Mouse (Mus musculus): Measurements from ENCODE around the gene 5730409E04Rik.

DNA sequence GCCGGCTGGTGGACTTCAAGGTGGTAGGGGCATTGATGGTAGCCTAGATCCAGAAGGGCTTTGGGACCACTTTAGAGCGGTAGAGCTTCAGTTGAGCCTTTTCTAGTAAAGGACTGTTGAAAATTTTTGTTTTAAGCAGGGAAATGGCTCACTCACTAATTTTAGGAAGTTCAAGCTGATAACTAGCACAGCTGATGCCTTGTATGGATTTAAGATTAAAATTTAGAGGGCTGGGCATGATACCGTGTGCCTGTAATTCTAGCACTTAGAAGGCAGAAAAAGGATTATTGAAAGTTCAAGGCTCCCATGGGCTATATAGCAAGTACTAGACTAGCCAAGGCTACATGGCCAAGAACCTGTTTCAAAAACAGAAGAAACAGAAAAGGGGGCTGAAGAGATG is 39.8 kb upstream of the 5730409E04Rik start:
- TF ChIP-seq POLR2A (IDR thresholded peaks at IDR 0.05; ENCODE audit: borderline replicate concordance, low read depth, low read length) = no peak
- no peak for TF ChIP-seq CTCF (IDR thresholded peaks at IDR 0.05; ENCODE audit: low read depth, low read length)

Measured in bone marrow macrophage, adult 2 months (primary cell).